Mouse (Mus musculus): ENCODE measurements at regions not wholly inside any gene's neighbourhood (a gene's known extent, or its start where the extent isn't known, plus 50 kb on each side); places are given as distances from the start of the nearest gene placed in this dataset.

DNA sequence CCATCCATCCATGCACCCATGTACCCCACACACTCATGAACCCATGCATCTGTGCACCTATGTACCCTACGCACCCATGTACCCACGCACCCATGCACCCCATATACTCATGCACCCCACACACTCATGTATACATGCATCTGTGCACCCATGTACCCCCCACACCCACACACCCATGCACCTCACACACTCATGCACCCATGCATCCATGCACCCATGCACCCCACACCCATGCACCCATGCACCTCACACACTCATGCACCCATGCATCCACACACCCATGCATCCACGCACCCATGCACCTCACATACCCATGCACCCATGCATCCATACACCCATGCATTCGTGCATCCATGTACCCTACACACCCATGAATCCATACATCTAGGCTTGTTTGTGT is 63.6 kb downstream of the 4930564D02Rik start:
- Histone ChIP-seq H3K9ac (replicated peaks) (no peak overlapping the region), H3K4me1 (0 out of 2 replicates have a peak, but pooled peaks cover 3% of the 10 kb centered on the region), H3K27me3 (no peaks in the 10 kb centered on the region), H3K4me3 (no peak overlapping the region), H3K4me2 (replicated peaks) (no peak overlapping the region), H3K36me3 (no peaks in the 10 kb centered on the region), H3K9me3 (no peaks in the 10 kb centered on the region), H3K27ac (replicated peaks) (no peak overlapping the region)
- 93% methylated on average over 4 of the region's 4 CpGs for WGBS
- ATAC-seq (replicated peaks) = no peak

DNA sequence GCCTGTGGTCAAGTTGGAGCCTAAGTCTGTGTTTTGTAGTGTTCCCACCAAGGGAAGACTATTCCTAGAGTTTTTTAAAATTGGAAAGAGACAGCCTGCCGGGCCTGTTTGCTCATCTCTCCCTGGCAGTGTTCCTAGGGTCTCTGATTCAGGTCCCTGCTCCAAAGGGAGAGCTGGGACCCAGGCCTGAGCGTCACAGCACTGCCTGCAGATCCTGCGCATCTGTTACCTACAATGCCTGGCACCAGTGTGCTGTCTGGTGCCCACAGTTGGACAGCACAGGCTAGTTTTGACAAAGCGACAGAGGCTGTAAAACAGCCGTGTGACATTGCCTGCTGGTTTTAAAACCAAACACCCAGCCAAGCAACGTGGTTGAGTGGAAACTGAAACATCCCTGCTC is 64.4 kb downstream of the 4930564D02Rik start:
- no peak overlapping the region for H3K4me2 ChIP-seq (replicated peaks)
- no peak overlapping the region for H3K4me3 ChIP-seq
- no peak overlapping the region for H3K27ac ChIP-seq (replicated peaks)
- no peaks in the 10 kb centered on the region for H3K27me3 ChIP-seq
- 0 out of 2 replicates have a peak, but pooled peaks cover 3% of the 10 kb centered on the region for H3K4me1 ChIP-seq
- H3K9ac ChIP-seq (replicated peaks) = no peak overlapping the region
- 76% methylated on average over 6 of the region's 6 CpGs for WGBS
- H3K9me3 ChIP-seq = no peaks in the 10 kb centered on the region
- no peak for ATAC-seq (replicated peaks)
- H3K36me3 ChIP-seq = no peaks in the 10 kb centered on the region

DNA sequence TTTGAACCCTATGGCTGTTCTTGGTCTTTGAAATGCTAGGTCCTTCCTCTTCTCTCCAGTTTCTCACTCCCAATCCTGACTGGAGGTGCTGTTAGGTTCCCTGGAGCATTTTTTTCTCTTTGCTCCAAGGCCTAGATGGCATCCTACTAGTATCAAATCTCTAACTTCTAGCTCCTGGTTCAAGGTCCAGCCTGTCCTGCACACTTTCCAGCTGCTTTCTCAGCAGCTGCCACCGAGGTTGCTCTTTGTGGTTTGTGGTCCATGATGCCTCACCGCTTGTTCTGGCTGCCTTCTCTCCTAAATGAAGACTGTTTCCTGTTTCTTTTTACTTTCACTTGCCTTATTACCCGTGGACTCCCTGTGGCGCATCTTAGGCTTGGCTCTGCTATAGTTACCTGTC is 66.4 kb downstream of the 4930564D02Rik start:
- ATAC-seq (replicated peaks) = no peak
- H3K27me3 ChIP-seq = no peaks in the 10 kb centered on the region

DNA sequence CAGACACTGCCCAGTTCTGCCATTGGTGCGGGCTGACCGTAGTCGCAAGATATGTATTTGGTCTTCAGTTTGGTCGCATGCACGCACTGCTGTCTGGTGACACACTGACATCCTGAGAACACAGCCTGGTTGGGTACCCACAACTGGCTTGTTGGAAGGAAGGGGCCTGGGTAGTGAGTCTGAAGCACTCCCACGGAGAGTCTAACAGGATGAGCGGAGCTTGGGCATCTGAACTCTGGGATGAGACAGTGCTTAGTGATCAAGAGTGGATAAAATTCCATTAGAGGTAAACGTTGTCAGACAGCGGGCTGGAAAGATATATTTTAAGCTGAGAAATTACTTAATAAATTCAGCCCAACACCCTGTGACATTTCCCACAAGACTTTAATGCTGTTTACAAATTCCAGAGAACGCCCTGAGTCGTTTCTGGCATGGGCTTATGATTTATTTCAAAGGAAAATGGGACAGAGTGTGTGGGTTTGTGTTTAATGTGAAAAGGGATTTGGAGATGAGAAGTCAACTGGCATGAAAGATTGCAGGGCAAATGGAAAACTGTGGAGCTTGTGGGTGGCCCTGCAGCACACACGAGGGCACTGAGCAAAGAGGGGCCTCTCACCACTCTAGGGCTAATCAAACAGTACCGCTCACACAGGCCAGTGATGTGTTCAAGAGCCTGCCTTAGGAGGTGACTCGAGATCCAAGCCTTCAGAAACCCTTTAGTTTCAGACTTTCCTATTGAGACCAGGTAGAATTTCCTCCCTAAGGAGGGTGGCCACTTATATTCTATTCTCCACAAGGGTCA is 74.7 kb downstream of the 4930564D02Rik start:
- Histone ChIP-seq H3K9me3 (no peaks in the 10 kb centered on the region), H3K4me1 (no peaks in the 10 kb centered on the region), H3K4me2 (replicated peaks) (no peak overlapping the region), H3K9ac (replicated peaks) (no peak overlapping the region), H3K4me3 (no peak overlapping the region), H3K27me3 (no peaks in the 10 kb centered on the region), H3K36me3 (no peaks in the 10 kb centered on the region), H3K27ac (replicated peaks) (no peak overlapping the region)
- no peak for ATAC-seq (replicated peaks)
- WGBS = 85% methylated on average over 14 of the region's 14 CpGs

More for the DNA sequence above, 66.4 kb downstream of the 4930564D02Rik start:
- WGBS = 89% methylated on average over 4 of the region's 4 CpGs
- no peak overlapping the region for H3K4me2 ChIP-seq (replicated peaks)
- H3K9ac ChIP-seq (replicated peaks) = no peak overlapping the region
- H3K27ac ChIP-seq (replicated peaks) = no peak overlapping the region
- H3K9me3 ChIP-seq = no peaks in the 10 kb centered on the region
- H3K36me3 ChIP-seq = no peaks in the 10 kb centered on the region
- no peak overlapping the region for H3K4me3 ChIP-seq
- H3K4me1 ChIP-seq = no peaks in the 10 kb centered on the region

DNA sequence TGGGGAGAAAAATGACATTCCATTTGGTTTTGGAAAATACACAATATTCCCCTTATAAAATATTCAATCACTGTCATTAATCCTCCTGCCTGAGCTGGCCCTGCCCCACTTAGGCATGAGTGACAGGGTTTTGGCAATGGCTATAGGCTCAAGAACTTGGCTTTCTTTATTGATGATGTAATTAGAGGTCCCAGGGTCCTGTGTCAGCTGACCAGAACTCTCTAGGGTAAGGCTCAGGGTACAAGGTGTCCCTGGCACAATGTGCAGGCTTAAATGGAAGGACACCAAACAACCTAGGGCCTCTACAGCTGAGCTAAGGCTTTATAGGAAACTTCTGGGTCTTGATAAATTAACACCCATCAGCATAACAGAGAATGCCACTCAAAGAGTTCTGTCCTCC is 76.0 kb downstream of the 4930564D02Rik start:
- no peaks in the 10 kb centered on the region for H3K4me1 ChIP-seq
- no peak overlapping the region for H3K27ac ChIP-seq (replicated peaks)
- no peaks in the 10 kb centered on the region for H3K9me3 ChIP-seq
- no peaks in the 10 kb centered on the region for H3K36me3 ChIP-seq
- H3K9ac ChIP-seq (replicated peaks) = no peak overlapping the region
- H3K4me3 ChIP-seq = no peak overlapping the region
- H3K4me2 ChIP-seq (replicated peaks) = no peak overlapping the region
- H3K27me3 ChIP-seq = no peaks in the 10 kb centered on the region
- no peak for ATAC-seq (replicated peaks)

DNA sequence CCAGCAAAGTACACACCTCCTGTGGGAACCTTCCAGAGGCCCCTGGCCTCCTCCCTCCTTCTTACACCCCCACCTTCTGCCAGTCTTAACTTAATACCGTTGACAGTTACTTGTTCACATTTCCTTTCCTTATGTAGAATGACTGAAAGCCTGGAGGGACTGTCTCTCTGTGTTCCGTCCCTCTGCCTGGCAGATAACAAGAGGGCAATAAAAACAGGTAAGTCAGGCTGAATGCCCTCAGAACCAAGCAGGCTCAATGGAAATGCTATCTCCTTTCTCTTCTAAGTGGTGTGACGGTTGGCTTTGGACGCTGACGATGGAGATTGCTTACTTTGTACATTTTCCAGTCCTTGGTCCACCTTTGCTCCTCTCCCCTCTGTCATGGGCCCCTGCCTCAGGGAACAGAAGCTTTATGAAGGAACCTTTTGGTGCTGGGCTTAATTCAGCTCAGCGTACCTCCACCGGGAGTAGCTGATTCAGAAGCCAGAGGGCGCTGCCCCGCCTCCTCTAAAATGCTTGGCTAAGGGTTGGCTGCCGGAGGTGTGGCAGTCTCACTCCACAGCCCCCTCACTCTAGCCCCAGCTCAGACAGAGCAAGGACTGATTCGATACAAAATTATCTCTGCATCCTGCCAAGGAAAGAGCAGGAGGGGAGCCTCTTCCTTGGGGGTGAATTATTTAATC is 85.0 kb downstream of the 4930564D02Rik start:
- H3K4me2 ChIP-seq (replicated peaks) = no peak overlapping the region

DNA sequence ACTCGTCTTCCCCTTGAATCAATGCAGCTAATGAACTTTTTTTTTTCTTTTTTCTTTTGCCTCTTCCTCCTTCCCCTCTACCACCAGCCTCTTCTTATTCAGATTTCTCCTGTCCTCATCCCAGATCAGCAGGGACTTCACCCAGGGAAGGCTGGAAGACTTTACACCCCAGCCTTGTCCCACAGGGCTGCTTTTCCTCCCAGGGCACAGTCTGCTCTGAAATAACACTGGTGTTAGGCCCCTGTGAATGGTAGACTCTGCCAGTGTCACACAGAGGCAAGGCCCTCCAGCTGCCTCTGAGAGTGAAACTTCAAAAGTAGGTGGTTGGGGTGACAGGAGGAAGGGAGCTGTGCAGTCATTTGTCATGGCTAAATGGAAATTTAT is 85.5 kb downstream of the 4930564D02Rik start:
- no peaks in the 10 kb centered on the region for H3K27me3 ChIP-seq
- H3K9ac ChIP-seq (replicated peaks) = no peak overlapping the region
- H3K36me3 ChIP-seq = no peaks in the 10 kb centered on the region
- ATAC-seq (replicated peaks) = no peak
- no peak overlapping the region for H3K27ac ChIP-seq (replicated peaks)
- no peak overlapping the region for H3K4me3 ChIP-seq
- peaks cover 15% of the 10 kb centered on the region for H3K4me1 ChIP-seq
- H3K4me2 ChIP-seq (replicated peaks) = no peak overlapping the region
- WGBS = 0% methylated on average over 1 of the region's 1 CpGs
- H3K9me3 ChIP-seq = no peaks in the 10 kb centered on the region

More for the DNA sequence above, 85.0 kb downstream of the 4930564D02Rik start:
- Histone ChIP-seq H3K4me3 (no peak overlapping the region), H3K4me1 (peaks cover 15% of the 10 kb centered on the region), H3K9ac (replicated peaks) (no peak overlapping the region), H3K36me3 (no peaks in the 10 kb centered on the region), H3K9me3 (no peaks in the 10 kb centered on the region), H3K27ac (replicated peaks) (no peak overlapping the region), H3K27me3 (no peaks in the 10 kb centered on the region)
- WGBS = 22% methylated on average over 11 of the region's 11 CpGs
- peak; percentile 84 for ATAC-seq (replicated peaks)

DNA sequence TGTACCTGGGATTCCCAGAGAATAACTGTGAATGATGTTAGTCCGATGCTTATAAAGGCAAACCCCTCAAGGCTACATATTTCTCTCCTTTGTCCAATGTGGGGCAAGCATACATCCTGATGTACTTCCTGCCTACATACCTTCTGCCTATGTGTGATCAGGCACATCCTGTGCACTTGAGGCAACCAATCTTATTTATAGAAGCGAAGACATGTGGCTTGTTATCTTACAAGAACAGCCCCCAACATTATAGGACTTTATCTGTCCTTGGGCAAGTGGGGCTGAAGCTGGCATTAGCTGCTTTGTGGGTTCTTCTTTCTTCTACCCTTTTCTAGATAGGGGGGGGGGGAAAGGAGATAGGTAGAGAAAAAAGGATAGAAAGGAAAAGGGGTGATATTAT is 91.7 kb downstream of the 4930564D02Rik start:
- Histone ChIP-seq H3K9me3 (no peaks in the 10 kb centered on the region), H3K27ac (replicated peaks) (no peak overlapping the region), H3K4me2 (replicated peaks) (no peak overlapping the region), H3K4me1 (no peaks in the 10 kb centered on the region), H3K4me3 (no peak overlapping the region), H3K9ac (replicated peaks) (no peak overlapping the region), H3K27me3 (no peaks in the 10 kb centered on the region), H3K36me3 (no peaks in the 10 kb centered on the region)
- no peak for ATAC-seq (replicated peaks)
- 86% methylated on average over 2 of the region's 2 CpGs for whole genome bisulfite sequencing

DNA sequence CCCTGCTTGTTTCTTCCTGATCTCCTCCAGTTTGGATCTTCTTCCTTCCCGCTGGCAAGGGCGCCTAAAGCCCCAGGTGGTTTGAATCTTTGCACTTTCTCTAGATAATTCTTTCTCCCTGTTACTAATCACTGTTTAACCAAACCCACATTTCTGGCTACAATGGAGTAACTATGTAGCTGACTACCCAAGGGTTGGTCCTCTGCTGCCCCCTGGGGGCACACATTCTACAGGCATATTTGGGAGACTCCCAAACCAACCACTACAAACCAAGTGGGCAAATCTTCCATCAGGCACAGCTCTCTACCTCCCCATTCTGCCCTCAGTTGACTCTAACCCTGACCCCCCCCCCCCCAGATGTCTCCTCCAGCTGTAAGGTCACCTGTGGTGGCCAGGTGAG is 98.7 kb downstream of the 4930564D02Rik start:
- Histone ChIP-seq H3K4me2 (replicated peaks) (no peak overlapping the region), H3K27ac (replicated peaks) (no peak overlapping the region), H3K9ac (replicated peaks) (no peak overlapping the region), H3K9me3 (no peaks in the 10 kb centered on the region), H3K36me3 (no peaks in the 10 kb centered on the region), H3K4me3 (no peak overlapping the region), H3K4me1 (0 out of 2 replicates have a peak, but pooled peaks cover 3% of the 10 kb centered on the region), H3K27me3 (no peaks in the 10 kb centered on the region)
- 80% methylated on average over 2 of the region's 2 CpGs for WGBS
- ATAC-seq (replicated peaks) = 0 out of 2 replicates have a peak, but pooled peaks have one; percentile 32

DNA sequence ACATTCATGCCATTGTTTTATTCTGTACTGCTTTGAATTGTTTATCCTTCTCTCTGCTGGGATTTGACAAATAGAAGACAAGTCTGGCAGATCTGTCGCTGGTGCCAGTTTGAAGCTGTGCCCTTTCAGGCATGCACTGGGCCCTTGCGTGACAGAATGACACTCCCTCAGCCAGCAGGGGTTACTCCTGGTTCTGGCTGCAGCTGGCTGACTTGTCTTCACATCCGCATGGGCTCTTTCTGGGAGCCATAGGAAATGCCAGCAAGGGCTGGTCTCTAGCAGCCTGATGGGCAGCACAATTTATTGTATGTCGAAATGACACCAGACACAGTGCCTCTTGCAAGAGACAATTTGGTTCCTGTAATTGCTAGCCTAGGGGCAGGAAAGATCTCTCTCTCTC is 102.5 kb downstream of the 4930564D02Rik start:
- WGBS = 45% methylated on average over 4 of the region's 4 CpGs
- no peaks in the 10 kb centered on the region for H3K36me3 ChIP-seq
- no peak overlapping the region for H3K4me3 ChIP-seq
- no peak overlapping the region for H3K27ac ChIP-seq (replicated peaks)
- no peak overlapping the region for H3K4me2 ChIP-seq (replicated peaks)
- no peak overlapping the region for H3K9ac ChIP-seq (replicated peaks)
- H3K9me3 ChIP-seq = no peaks in the 10 kb centered on the region
- no peak for ATAC-seq (replicated peaks)
- H3K4me1 ChIP-seq = 0 out of 2 replicates have a peak, but pooled peaks cover 3% of the 10 kb centered on the region
- H3K27me3 ChIP-seq = no peaks in the 10 kb centered on the region

DNA sequence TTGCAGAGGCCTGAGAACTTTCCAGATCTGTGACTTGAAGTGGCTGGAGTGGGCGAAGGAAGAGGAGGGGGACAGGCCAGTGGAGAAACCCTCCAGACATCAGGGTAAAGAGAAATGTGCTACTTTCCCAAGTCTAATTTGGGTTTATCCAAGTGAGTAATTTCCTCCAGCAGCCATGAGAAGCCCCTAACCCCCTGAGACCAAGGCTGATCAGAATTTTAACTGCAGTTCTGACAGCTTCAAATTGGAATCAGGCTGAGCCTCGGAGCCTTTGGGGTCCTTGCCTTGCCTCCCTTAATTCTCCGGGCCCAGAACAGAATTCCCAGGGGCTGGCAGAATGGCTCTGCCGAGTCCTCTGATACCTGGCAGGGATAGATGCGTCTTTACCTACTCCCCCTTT is 104.9 kb downstream of the 4930564D02Rik start:
- ATAC-seq (replicated peaks) = no peak
- H3K36me3 ChIP-seq = no peaks in the 10 kb centered on the region
- H3K4me3 ChIP-seq = no peak overlapping the region
- no peaks in the 10 kb centered on the region for H3K27me3 ChIP-seq
- no peak overlapping the region for H3K9ac ChIP-seq (replicated peaks)
- H3K27ac ChIP-seq (replicated peaks) = no peak overlapping the region
- H3K9me3 ChIP-seq = no peaks in the 10 kb centered on the region
- H3K4me2 ChIP-seq (replicated peaks) = no peak overlapping the region
- WGBS = 86% methylated on average over 5 of the region's 5 CpGs
- H3K4me1 ChIP-seq = 0 out of 2 replicates have a peak, but pooled peaks cover 3% of the 10 kb centered on the region

DNA sequence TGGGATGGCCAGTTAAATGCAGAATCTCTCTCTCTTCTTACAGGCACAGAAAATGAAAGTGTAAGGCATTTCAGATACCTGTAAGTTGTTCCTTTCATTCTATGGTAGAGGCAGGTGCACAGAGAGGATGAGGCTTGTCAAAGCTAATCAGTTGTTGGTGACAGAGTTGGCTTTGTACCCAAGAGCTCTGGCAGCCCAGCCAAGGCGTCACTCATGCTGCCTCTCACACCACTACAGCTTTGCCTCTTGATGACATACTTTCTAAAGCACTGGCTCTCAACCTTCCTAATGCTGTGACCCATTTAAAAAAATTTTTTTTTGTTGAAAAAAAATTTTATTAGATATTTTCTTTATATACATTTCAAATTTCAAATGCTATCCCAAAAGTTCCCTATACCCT is 105.4 kb downstream of the 4930564D02Rik start:
- Histone ChIP-seq H3K27me3 (no peaks in the 10 kb centered on the region), H3K4me1 (0 out of 2 replicates have a peak, but pooled peaks cover 3% of the 10 kb centered on the region), H3K27ac (replicated peaks) (no peak overlapping the region), H3K9ac (replicated peaks) (no peak overlapping the region), H3K4me3 (no peak overlapping the region), H3K36me3 (no peaks in the 10 kb centered on the region), H3K9me3 (no peaks in the 10 kb centered on the region), H3K4me2 (replicated peaks) (no peak overlapping the region)
- no peak for ATAC-seq (replicated peaks)
- 71% methylated on average over 1 of the region's 1 CpGs for WGBS
